Mouse (Mus musculus) adrenal gland, postnatal 36 days (tissue): ENCODE measurements around the gene Scgb2b26. TPM values are rescaled to one million over a fixed set of nuclear protein-coding genes. Genes with fewer than 3 reads are reported as not detected.

Source experiments
- DNase-seq, 2 experiments: peaks; one replicate each; pipeline ENCODE4 v3.0.0; 2021; ENCODE audit warnings: mixed read lengths in 1 of 2
- long read RNA-seq, 2 experiments: library from polyadenylated mRNA; stranded (forward); transcript quantifications; one replicate each; pipeline ENCODE4 v2.0.0; 2021; ENCODE audit warnings: borderline sequencing depth in 2 of 2
- total RNA-seq, 2 experiments: library from RNA; stranded (reverse); gene quantifications; 2 replicates each; pipeline ENCODE4 v1.2.3; 2021

The Scgb2b26 gene
- not detected for total RNA-seq
- long read RNA-seq, experiment 1: 0 reads
- long read RNA-seq, experiment 2: 0 reads

GRCm38 (mm10) chr7:33944940-33945339, at the start of gene Scgb2b26:
Gene Scgb2b26, minus strand, starts transcription at chr7:33945040.
- no peak for DNase-seq

GRCm38 (mm10) chr7:33982281-33982680, 37.4 kb upstream of the Scgb2b26 start:
- peak; percentile 41 to 55 for DNase-seq

GRCm38 (mm10) chr7:33902982-33903381, 41.9 kb downstream of the Scgb2b26 start:
- DNase-seq: no peak

GRCm38 (mm10) chr7:33900803-33901202, 44.0 kb downstream of the Scgb2b26 start:
- DNase-seq: no peak

- no peak for DNase-seq
Measured at GRCm38 (mm10) chr7:33900007-33900406, 44.8 kb downstream of the Scgb2b26 start.

Other genes starting within 250 kb of the Scgb2b26 start
- not detected for gene Scgb2b24, start 205.7 kb downstream of the Scgb2b26 start, total RNA-seq
- gene Scgb1b24, start 201.2 kb downstream of the Scgb2b26 start, total RNA-seq: not detected
- gene Scgb2b27, start 68.9 kb upstream of the Scgb2b26 start, total RNA-seq: not detected
- not detected for gene Scgb1b27, start 76.4 kb upstream of the Scgb2b26 start, total RNA-seq
- not detected for gene Scgb1b30, start 150.4 kb upstream of the Scgb2b26 start, total RNA-seq
- 10 to 100 TPM; 24.6 to 29.1 TPM for gene Wtip, start 188.2 kb upstream of the Scgb2b26 start, total RNA-seq
- 10 to 100 TPM; 74.8 to 76.1 TPM for gene Uba2, start 224.6 kb upstream of the Scgb2b26 start, total RNA-seq